Mouse (Mus musculus) cerebellum, adult 9-11 months (tissue): ENCODE measurements around the gene Ankrd39.

Experiments used
- DNase-seq: peaks from one replicate; pipeline ENCODE4 v3.0.0; 2022

Gene Ankrd39

DNA sequence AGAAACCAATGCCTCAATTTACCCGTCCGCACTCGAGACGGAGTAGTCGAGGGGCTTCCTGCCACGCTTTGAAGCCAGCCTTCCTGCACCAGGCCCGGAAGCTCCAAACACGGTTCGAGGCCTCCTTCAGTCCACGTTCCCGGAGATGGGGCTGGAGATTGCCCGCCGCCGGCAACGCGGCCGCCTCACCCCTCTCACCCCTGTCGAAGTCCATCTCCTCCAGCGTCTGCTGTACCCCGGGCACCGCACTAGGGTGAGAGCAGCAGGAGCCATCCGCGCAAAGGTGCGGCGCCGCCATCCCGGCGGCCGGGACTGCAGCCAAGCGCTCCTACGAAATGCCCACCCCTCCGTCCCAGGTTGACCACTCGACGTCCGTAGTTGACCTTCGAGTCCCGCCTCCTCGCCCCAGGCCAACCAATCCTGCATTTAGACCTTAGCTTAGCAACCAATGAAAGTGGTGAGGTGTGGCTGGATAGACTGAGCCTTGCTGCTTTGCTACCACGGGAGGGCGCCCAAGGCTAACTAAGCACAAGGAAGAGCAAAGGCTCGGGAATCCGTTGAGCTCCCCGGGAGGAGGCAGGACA lies at the start of gene Ankrd39:
Ankrd39 (minus strand) TSS at position 558 of the 584 bp plus-strand sequence.
- peak; percentile 99 for DNase-seq

DNA sequence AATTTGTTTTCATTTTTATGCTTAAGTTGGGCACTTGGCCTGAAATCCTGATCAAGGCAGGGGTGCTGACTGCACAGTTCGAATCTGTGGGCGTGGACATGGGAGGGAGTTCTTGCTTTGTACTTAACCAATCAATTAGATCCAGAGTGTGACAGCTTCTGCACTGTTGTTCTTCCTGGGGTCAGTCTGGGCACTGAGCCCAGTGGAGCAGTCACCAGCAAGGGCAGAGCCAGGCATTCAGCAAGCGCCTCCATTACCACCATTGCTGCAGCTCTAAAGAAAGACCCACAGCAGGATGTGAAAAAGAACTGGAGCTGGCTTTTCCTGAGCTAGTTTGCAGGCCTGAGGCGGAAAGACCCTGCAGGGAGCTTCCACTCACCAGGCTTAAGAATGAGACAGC lies 48.9 kb upstream of the Ankrd39 start:
- DNase-seq = peak; percentile 35

DNA sequence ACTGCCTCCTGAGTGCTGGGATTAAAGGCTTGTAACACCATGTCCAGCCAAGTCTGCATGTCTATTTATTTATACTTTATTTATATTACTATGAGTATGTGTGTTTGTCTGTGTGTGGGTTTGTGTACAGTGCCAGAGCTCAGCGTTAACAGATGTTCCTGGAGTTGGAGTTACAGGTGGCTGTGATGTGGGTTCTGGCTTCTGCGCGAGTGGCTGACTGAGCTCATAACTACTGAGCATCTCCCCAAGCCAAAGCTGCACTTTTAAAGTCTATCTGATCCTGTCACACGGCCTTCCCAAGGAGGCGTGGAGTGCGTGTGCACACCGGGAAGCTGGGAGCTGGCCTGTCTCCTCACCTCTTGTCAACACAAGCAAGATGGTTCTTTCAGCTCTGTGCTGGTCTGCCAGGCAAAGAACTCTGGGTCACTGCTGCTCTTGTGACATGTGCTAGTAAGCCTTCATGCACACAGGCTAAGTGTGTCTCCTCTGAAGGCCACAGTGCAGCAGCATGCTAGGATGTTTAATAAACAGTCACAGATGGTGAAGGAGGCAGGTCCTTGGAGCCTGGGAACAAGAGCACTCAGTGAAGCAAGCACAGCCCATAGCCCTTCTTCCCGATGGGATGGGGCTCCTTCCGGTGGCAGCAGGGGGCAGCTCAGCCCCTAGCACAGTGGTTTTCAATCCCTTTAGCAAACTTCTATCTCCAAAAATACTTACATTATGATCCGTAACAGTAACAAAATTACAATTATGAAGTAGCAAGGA lies 48.1 kb upstream of the Ankrd39 start:
- DNase-seq = no peak

GRCm38 (mm10) chr1:36593099-36593498 lies 45.9 kb upstream of the Ankrd39 start:
- no peak for DNase-seq

GRCm38 (mm10) chr1:36591408-36591807 lies 44.2 kb upstream of the Ankrd39 start:
- no peak for DNase-seq

- no peak for DNase-seq
Measured at GRCm38 (mm10) chr1:36590664-36591063, 43.4 kb upstream of the Ankrd39 start.

- DNase-seq = peak; percentile 67
Measured at GRCm38 (mm10) chr1:36589486-36589885, 42.2 kb upstream of the Ankrd39 start.

- DNase-seq = no peak
Measured at GRCm38 (mm10) chr1:36588476-36589450, 41.5 kb upstream of the Ankrd39 start.

- DNase-seq = no peak
Measured at GRCm38 (mm10) chr1:36587860-36588259, 40.6 kb upstream of the Ankrd39 start.

DNA sequence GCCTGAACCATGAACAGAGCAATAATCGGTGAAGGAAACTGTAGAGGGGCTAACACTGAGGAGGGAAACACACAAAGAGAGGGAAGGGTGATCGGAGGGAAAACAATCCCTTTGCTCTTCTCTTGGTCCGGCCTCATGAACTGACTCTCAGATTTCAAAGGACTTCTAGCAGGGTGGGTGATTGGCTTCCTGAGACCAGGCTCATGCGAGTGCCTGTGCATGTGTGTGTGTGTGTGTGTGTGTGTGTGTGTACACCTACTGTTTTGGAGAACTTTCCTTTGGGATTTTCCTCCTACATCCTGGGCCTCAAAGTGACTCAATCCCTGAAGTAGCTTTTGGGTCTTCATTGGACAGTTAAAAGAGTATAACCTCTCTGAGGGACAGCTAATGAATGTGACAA lies 39.0 kb upstream of the Ankrd39 start:
- no peak for DNase-seq

- no peak for DNase-seq
Measured at GRCm38 (mm10) chr1:36583408-36584116, 36.3 kb upstream of the Ankrd39 start.

GRCm38 (mm10) chr1:36582211-36582610 lies 35.0 kb upstream of the Ankrd39 start:
- no peak for DNase-seq

DNA sequence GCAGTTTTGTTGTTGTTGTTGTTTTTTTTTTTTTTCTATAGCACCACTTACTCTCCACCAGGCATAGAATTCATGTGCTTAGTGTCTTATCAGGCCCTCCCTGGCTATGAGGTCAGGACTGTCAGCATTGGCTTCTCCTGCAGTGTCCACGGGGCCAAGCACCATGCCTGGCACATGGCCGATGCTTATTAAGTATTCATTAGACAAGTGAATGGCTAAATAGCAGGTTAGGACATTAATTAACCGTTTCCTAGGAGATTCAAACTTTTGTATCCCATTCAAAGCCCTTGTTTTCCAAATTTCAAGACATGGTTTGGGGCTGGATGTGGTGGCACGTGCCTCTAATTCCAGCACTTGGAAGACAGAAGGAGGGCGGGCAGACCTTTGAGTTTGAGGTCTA lies 34.0 kb upstream of the Ankrd39 start:
- DNase-seq = no peak

- DNase-seq = peak; percentile 83
Measured at GRCm38 (mm10) chr1:36580384-36581207, 33.4 kb upstream of the Ankrd39 start.

DNA sequence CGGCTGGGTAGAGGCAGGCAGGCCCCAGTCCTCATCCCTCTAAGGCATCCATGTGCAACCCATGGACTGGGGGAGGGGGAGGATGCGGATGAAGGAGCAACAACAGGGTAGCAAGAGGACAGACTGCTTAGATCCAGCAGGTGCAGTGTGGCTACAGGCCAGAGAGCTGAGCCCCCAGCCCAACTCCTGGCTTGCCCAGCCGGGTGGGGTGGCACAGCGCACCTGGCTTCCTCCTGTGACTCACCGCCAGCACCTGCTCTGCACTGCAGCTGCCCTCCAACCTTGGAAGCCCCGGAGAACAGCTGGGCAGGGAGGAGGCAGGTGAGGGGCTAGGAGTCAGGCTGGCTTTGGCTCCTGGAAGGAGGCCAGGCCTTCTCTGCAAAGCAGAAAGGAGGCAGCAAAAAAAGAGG lies 32.7 kb upstream of the Ankrd39 start:
- DNase-seq = peak; percentile 60

DNA sequence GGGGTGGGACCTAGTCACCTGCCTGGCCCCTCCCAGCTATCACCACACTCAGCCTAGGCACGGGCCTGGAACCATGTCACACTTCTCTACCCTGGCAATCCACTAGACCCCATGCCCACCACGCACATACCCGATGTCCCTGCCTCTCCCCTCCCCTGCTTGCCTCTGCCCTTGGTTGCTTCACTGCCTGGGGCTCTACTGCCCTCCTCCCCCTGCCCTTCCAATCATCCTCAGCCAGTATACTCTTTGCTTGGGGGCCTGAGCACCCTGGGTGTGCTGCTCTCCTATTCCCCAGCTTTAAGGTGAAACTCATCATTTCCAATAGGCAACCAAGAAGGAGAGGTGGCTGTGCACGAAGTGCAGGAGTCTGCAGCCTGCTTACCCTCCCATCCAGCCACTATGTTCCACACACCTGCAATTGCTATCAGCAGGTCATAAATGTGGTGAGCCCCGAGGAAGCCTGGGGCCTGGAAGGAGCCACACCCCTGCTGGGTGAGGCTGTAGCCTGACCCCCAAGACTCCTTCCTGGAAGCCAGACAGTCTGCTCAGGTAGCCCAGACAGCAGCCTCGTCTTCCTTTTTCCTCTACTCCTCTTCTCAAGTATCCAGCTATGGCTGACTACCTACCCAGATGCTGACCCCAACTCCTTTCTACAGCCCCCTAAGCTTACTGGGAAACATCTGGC lies 29.9 kb upstream of the Ankrd39 start:
- DNase-seq = no peak

- no peak for DNase-seq
Measured at GRCm38 (mm10) chr1:36575347-36575746, 28.1 kb upstream of the Ankrd39 start.

GRCm38 (mm10) chr1:36574196-36574955 lies 27.1 kb upstream of the Ankrd39 start:
- DNase-seq = no peak

DNA sequence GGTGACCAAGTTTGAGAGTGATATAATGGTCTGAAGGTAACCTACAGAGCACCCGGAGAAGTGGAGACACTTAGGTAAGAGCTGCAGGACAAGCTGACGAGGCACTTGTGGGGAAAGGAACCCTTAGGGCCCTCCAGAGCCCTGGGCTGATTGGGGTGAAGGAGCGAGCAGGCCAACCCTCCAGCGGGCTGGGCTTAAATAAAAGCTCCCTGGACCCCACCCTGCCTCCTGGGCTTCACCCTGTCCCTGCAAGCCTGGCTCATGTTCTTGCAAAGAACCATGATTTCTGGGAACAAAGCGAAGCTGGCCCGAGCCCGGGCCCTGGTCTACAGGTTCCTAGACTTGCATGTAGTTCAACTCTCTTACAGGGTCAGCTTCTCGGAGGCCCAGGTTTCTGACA lies 26.3 kb upstream of the Ankrd39 start:
- no peak for DNase-seq

DNA sequence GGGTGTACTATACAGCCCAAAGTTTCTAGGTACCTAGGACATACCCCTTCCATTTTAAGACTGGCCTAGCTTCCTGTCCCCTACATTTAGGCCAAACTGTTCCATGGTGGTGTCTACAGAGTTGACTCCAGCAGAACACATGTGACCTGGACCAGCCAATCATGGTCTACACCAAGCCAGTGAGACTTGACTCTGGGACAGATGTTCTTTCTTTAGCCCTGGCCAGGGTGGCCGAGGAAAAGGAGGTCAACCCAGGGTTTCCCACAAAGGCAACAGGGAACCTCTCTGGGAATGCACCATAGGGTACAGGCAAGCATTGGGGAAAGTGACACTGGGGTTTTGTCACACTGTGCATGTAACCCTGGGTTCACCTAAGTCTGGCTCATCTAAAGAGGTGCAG lies 25.5 kb upstream of the Ankrd39 start:
- DNase-seq = no peak
